Mouse (Mus musculus) heart, adult 11 months (tissue): ENCODE measurements at regions not wholly inside any gene's neighbourhood (a gene's known extent, or its start where the extent isn't known, plus 50 kb on each side); places are given as distances from the start of the nearest gene placed in this dataset.

Experiments used
- DNase-seq: peaks from one replicate; pipeline ENCODE4 v3.0.0; 2022

- peak; percentile 66 for DNase-seq
Measured at GRCm38 (mm10) chr14:11417857-11418256, 61.3 kb upstream of the Gm3839 start.

GRCm38 (mm10) chr14:11422306-11422705, 65.8 kb upstream of the Gm3839 start:
- DNase-seq: no peak

DNA sequence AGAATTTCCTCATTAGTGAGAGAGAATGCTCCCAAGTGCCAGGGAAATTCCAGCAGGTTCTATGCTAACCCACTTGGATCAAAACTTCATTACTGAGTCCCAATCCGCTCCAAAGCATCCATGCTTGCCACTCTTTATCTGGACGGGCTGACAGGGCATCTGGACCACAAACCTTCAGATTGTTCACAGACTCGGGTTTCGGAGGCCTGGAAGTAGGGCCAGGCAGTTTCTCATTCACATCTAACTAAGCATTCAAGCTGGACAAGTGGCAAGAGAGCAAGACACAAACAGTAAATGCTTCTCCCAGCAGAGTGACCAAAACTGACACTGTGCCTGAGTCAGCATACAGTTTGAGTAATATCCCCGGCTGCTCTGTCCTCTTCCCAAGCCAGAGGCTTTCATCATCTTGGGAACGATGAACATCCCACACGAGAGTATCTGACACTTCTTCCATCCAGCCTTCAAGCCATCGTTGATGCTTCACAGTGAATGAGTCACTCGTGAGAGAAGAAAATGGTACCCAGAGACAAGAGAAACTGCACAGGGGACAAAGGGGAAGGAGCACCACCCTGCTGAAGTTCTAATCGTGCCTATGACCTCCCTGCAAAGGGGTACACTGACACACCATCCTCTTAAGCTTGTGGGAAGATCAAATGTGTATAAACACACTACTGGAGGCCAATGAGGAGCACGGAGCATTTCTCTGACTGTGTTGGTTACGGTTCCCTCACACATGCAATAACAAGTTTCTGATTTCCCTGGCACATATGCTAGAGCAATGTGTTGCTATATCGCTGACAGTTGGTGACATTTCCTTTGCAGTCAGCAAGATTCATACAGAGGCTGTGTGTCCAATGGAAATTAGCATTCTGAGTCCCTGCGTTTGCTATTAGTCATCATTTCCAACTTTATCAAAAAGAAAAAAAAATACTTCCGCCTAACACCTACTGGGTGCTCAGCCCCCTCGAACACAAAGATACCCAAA, 72.0 kb upstream of the Gm3839 start:
- DNase-seq: peak; percentile 67

DNA sequence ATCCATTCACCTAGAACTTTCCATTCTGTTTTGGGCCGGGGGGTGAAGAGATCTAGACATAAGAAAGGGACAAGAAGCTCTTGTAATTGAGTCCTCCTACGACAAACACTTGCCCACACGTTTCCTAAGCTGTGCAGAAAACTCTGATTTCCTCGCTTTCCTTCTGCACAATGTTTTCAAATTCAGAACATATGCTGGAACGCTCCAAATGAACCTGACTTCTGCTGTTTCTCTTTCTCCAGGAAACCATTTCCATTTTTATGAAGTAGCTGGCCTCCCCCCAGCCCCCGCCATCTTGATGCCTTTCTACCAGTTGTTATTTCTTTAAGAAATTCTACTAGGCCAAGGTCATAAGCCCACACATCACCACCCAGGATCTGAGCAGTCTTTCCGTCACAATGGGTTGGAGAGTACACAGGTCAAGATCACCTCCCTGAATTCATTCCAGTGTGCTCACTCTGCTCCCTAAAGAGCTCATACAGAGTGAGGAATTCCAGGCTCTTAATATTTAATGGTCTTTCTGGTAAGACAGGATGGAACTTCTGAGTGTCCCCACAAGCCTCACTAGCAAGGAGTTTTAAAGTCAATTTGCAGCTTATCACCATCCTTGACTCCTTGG, 78.7 kb upstream of the Gm3839 start:
- peak; percentile 56 for DNase-seq

- DNase-seq: no peak
Measured at GRCm38 (mm10) chr14:11438611-11439010, 82.1 kb upstream of the Gm3839 start.

DNA sequence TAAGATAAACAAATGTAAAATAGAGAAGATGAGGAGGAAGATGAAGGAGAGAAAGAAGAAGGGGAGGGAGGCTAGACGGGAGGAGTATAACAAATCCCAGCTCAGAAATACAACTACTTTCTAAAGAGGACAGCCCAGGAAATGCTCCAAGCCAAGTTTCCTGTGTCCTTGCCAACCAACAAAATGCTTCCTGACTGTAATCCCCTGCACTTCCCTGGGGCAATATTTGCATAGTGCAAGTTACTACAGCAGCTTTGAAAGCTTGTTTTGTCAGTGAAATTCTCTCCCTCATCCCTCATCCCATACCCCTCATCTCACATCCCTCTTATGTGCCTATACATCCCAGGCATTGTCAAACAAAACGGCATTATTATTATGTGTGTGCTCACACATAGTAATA, 83.7 kb upstream of the Gm3839 start:
- peak; percentile 78 for DNase-seq

DNA sequence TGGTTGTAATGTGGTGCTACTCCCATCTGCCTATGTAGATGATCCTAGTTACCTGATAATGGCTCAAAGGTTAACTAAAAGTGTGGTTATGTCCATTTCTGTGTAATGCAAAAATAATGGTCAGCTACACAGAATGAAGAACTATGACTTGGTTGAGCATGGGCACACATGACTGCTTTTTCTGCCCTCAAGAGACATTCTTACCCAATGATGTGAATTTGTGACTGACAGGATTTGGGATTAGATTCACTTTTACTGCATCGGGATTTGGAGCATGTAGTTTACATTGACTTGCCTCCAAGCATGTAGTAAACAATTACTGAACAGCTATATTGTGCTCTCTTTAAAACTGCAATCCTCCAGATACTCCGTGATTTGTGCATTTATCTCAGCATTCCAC, 93.4 kb upstream of the Gm3839 start:
- DNase-seq: no peak

DNA sequence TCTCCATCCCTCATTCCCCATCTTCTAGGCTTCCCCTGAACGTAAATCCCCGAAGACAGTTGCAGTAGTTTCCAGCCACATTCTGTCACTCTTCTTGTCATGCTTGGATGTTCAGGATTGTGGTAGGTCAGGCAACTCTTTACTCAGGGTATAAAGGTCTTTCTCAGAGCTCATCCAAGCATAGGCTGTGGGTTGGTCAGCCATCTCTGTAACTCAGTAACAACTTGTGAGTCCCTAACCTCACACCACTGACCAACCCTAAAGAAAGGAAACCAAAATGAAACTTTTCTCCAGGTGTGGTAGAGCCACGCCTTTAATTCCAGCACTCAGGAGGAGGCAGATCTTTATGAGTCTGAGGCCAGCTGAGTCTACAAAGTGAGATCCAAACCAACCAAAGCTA, 75.6 kb upstream of the Ptprg start:
- DNase-seq: no peak

- DNase-seq: no peak
Measured at GRCm38 (mm10) chr14:11482151-11482550, 71.2 kb upstream of the Ptprg start.

- DNase-seq: no peak
Measured at GRCm38 (mm10) chr14:11486287-11486686, 67.0 kb upstream of the Ptprg start.

GRCm38 (mm10) chr14:11501744-11502143, 51.6 kb upstream of the Ptprg start:
- DNase-seq: no peak

DNA sequence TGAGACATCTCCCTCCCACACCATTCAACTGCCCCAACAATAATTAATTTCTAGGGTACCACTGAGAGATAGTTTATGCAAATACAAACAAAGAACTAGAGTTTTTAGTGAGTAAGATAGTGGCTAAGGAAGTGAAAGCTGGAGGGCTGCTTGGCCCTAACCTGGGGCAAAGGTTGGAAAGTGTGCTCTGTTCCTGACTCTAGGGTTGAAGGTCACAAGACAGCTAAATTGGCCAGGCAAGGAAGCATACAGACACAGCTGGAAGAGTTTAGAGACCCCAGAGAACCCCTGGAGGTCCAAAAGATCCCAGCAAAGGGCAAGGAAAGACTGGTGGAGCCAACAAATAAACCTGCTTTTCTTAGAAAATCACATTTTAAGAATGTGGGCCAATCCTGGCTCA, 50.2 kb upstream of the Ptprg start:
- DNase-seq: peak; percentile 11
